Mouse (Mus musculus) liver, adult 2 months (tissue): ENCODE measurements at regions not wholly inside any gene's neighbourhood (a gene's known extent, or its start where the extent isn't known, plus 50 kb on each side); places are given as distances from the start of the nearest gene placed in this dataset.

Experiments used
- CTCF ChIP-seq: fragments of 200-500 bp; IDR thresholded peaks from 2 replicates; pipeline ENCODE4 v1.5.1; 2011; ENCODE audit warnings: low read depth, low read length, control low read depth
- POLR2A ChIP-seq: fragments of 200-500 bp; IDR thresholded peaks from 2 replicates; pipeline ENCODE4 v1.6.1; 2011; ENCODE audit warnings: low read length, control low read depth; ENCODE audit not compliant: insufficient read depth; ENCODE audit errors: extremely low read depth

DNA sequence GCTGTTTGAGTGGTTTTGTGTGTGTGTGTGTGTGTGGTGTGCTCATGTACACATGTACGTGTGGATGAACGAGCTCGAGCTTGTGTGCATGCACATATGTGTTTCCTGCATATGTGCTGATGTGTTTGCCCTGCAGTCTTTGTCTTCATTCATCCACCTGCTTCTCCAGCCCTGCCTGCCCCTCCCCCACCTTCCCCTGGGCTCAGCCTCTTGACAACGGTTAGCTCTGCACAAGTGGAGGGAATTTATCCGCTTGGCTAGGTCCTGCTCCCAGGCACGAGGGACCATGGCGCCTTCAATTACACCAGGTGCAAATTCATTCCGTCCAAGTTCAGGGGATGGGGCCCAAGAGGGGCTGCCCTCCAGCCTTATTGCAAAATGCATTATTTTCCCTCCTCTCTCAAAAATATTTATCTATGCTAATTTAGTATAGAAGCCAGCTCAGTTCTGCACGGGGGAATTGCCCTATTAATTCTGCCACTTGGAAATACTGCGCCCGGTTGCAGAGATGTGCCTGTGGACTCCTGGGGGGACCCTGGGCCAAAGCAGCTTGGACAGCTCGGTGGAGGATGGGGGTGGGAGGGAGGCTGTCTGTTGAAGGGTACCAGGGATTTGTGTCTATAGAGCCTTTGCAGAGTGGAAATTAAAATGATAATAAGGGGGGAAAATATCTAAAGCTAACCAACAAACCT is 111.1 kb downstream of the Tpra1 start:
- TF ChIP-seq POLR2A = no peak
- TF ChIP-seq CTCF = no peak
